Mouse (Mus musculus): ENCODE results near the gene Rab11fip4.

The Rab11fip4 gene

DNA sequence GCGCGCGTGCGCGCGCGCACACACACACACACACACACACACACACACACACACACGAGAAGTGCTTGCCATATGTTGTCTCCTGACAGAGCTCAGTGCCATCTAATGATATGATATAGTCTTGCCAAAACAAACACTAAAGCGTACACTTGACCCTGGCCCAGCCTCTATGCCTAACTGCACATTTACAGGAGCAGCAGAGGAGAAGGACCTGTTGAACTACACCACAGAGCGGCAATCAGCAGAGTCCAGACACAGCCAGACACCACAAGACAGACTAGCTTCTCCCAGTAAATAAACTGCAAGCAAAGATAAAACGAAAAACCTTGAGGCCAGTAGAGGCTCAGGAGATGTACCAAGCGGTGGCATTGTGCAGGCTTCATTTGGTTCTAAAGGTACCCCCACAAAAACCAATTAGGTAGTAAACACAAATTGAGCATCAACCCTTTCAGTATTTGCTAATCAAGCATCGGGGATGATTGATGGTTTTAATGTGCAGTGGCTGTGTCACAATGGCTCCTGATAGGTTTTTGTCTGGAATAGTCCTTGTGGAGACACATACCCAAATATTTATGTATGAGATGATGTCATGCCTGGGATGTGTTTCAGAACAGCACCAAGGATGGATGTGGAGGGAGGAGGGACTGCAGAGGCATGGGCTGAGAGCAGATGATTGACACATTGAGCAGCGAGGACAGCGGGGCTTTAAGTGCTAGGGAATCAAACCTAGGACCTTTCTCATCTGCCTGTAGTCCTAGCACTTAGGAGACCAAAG, 145.4 kb downstream of the Rab11fip4 start:
- no peak for DNase-seq (ENCODE audit: low read depth, low spot score)

DNA sequence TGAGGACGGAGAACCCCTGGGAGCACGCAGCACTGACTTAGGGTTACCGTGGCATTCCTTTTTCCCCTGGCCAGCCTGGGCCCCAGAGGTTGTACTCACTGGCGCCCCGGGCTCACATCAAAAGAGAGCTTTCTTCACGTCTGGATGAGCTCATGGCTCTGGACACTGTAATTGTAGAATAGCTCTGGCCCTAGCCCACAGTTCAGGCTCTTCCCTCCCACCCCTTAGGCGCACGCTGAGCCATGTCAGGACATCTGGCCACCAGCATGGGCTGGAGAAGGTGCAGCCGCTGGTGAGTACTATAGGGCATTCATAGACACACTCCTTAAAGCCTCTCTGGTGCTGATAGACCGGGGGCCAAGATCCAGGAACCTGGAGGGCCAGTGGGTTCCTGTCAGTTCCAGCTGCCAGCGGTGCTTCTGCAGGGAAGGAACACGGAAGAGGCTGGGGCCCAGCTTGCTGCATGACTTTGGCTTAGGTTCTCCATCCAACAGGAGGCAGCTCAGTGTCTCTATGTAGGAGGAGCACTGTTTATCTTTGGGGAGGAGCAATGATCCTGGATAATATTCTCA, 146.2 kb downstream of the Rab11fip4 start:
- DNase-seq (ENCODE audit: low read depth, low spot score), result no peak

DNA sequence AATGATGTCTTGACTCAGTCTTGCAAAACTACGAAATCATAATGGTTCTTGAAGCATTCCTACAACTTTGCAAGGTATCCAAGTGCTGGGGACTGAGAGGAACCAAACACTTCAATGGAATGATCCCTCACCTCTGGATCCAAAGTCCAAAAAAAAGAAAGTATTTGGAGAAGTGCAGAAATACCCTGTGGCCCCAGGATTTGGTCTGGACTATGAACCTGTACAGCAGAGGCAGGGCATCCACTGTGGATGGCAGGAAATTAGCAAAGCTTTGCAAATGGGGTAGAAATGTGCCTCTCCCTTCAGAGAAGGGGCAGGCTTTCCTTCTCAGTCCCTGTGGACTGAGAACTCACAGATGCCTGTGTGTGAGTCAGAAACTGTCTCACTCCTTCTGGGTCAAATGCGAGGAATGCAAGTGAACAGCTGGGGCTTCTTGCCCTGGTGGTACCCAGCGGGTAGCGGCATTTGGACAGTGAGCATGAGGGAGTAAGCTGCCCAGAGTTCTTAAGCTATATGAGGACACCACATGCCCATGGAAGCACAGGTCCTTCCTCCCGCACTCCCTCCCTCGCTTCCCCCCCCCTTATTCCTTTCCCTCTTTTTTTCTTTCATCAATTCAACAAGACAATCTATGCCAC, 147.0 kb downstream of the Rab11fip4 start:
- no peak for DNase-seq (ENCODE audit: low read depth, low spot score)

DNA sequence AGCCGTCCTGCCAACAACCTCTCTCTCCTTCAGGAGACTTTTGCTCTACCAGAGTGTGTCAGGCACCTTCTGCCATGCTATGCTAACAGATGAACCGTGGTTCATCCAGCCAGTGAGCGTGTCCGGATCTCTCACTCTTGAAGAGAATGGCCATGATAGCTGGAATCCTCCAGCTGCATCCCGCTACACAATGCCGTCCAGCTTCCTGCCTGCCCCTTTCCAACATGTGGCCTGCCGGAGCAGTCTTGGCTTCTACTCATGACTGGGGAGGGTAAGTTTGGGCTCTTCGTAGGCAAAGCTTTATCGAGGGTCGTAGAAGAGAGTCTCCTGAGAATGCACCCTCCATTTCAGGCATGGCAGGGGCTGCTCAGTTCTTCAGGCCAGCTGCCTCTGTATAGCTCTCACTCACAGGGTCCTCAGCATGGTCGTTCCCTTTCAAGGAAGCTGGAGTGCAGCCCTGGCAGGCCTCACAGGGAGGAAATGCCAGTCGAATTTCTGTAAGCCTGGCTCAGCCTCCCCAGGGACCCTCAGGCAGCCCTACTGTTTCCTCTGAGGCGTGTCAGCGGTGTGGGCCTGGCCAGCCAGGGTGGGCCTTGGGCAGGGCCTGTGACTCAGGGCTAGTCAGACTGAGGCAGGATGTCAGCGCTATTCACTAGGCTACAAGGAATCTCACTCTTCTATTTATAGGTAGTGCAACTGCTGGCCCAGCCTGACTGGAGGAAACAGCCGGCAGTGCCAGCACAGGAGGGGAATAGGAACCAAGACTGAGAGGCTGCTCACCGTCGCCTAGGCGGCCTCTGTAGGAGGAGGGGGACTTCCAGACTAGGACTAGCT, 147.9 kb downstream of the Rab11fip4 start:
- DNase-seq (ENCODE audit: low read depth, low spot score), result no peak

DNA sequence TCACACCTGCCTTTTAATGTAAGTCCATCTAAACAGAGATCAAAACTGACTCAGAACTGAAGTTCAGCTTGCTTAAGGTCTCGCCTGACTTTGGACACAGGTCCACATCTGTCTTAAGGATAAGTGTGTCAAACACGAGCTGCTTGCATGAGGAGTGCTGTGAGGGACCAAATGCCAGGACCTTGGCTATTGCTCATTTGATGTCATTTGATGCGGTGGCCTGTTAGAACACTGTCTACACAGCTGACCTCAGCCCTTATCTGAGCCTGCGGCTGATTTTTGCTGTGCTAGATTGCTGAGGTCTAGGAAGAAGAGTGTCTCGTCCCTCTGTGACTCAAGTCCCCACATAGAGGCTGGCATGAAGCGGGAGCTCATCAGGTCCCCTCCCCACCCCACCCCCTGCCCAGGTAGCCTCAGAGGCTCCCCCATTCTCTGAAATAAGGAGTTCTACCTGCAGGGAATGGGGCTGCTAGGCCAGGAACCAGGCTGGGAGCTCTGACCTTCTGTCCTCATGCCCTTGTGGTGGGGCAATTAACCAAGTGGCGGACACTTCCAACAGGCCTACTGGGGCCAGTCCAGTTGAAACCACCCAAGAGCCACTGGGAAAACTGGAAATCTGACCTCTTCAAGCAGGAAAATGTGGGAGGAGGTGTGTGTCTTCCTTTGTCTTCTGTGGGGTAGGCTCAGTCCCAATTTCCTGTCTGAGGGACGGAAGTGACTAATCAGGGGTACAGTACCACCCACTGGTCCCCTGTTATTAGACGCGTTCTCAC, 149.9 kb downstream of the Rab11fip4 start:
- no peak for DNase-seq (ENCODE audit: low read depth, low spot score)

DNA sequence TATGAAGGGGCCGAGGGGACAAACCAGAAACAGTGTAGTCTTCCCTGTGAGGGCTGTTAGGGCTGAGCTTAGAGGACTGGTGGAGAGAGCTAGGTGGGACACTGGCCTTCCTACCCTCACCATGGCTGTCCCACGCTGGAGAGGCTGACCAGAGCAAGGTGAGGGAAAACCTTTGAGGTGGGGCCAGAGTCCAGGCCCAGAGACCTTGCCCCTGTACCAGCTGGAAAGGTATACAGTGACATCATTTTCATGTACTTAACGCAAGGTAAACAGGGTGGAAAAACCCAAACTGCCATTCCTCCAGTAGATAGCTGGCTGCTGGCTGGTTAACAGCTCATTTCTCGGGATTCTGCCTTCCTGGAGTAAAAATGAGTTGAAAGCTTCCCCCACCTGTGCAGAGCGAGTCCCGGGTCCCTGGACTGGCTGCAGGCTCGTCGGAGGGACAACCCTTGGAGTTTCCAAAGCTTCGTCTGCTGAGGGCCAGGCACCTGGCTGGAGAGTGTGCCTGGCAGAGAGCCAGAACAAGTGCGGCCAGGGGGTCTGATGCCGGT, 155.6 kb downstream of the Rab11fip4 start:
- DNase-seq (ENCODE audit: low read depth, low spot score), result no peak

Measured in c-Kit-negative CD71-positive TER-119-positive erythroid progenitor cells, embryonic 14.5 days (primary cell).